Mouse (Mus musculus) stomach, embryonic 14.5 days (tissue): ENCODE data around the gene Ppp2r5b. TPM values are rescaled to one million over a fixed set of nuclear protein-coding genes. Genes with fewer than 3 reads are reported as not detected.

Experiments
- ATAC-seq: fragments of 200-750 bp; cut with Nextera tagmentation; 2 replicates; pipeline ENCODE4 v1.8.0; 2017; ENCODE audit warnings: low read depth, moderate TSS enrichment; ENCODE audit not compliant: insufficient number of reproducible peaks, insufficient read depth, low FRiP score
- H3K27ac ChIP-seq: fragments of 300-500 bp; sonication (generic); 2 replicates; pipeline ENCODE4 v1.5.1; 2014; ENCODE audit warnings: mild to moderate bottlenecking, low read length, moderate library complexity, mixed read lengths
- H3K27me3 ChIP-seq: fragments of 300-500 bp; sonication (generic); 2 replicates; pipeline ENCODE4 v1.6.1; 2014; ENCODE audit warnings: low read length, control low read depth, mixed read lengths; ENCODE audit not compliant: control insufficient read depth, insufficient read depth
- H3K36me3 ChIP-seq: fragments of 300-500 bp; sonication (generic); 2 replicates; pipeline ENCODE4 v1.6.1; 2014; ENCODE audit warnings: mild to moderate bottlenecking, control low read depth, low read length, moderate library complexity, mixed read lengths; ENCODE audit not compliant: control insufficient read depth, insufficient read depth
- H3K4me1 ChIP-seq: fragments of 300-500 bp; sonication (generic); 2 replicates; pipeline ENCODE4 v1.6.1; 2014; ENCODE audit warnings: low read length, control low read depth, mixed read lengths; ENCODE audit not compliant: control insufficient read depth, insufficient read depth
- H3K4me2 ChIP-seq: fragments of 300-500 bp; sonication (generic); replicated peaks from 2 replicates; pipeline ENCODE4 v1.6.1; 2014; ENCODE audit warnings: low read depth, low read length, control low read depth
- H3K4me3 ChIP-seq: fragments of 300-500 bp; sonication (generic); 2 replicates; pipeline ENCODE4 v1.5.1; 2014; ENCODE audit warnings: low read depth, low read length, control low read depth
- H3K9ac ChIP-seq: fragments of 300-500 bp; sonication (generic); replicated peaks from 2 replicates; pipeline ENCODE4 v1.6.1; 2014; ENCODE audit warnings: low read depth, mild to moderate bottlenecking, control low read depth, low read length, moderate library complexity, mixed read lengths
- H3K9me3 ChIP-seq: fragments of 300-500 bp; sonication (generic); 2 replicates; pipeline ENCODE4 v1.6.1; 2016; ENCODE audit warnings: low read depth, low read length, control low read depth; ENCODE audit not compliant: control insufficient read depth
- WGBS: fragments of 180-500 bp; shearing (Covaris S2); extraction: QIAGEN DNeasy Blood & Tissue Kit; methylation state at CpG from one replicate; pipeline ENCODE4 v1.1.7; 2014; 5-methylcytosine and 5-hydroxymethylcytosine counted together
- polyA plus RNA-seq: library from polyadenylated mRNA; unstranded; fragments of >200 nt; fragmentation: Nextera tagmentation; extraction: Ambion mirVana; gene quantifications from 2 replicates; pipeline ENCODE4 v1.2.1, GENCODE M21; 2014

The Ppp2r5b gene
- polyA plus RNA-seq, 1 experiment from 2014 or later, result 22.1 TPM

- no peak for ATAC-seq
- Histone ChIP-seq H3K4me3 (no peak overlapping the region), H3K27me3 (no peaks in the 10 kb centered on the region), H3K27ac (no peak overlapping the region), H3K9me3 (no peaks in the 10 kb centered on the region), H3K36me3 (peaks cover 48% of the 10 kb centered on the region), H3K9ac (no peak overlapping the region), H3K4me1 (peaks cover 5% of the 10 kb centered on the region), H3K4me2 (no peak overlapping the region)
- 90% methylated on average over 29 of the region's 29 CpGs for WGBS
Measured at GRCm38 (mm10) chr19:6247526-6248300, 12.0 kb upstream of the Ppp2r5b start.

GRCm38 (mm10) chr19:6245806-6246205, 10.1 kb upstream of the Ppp2r5b start:
- no peaks in the 10 kb centered on the region for H3K9me3 ChIP-seq
- WGBS, result 42% methylated on average over 1 of the region's 1 CpGs
- no peak overlapping the region for H3K4me2 ChIP-seq
- H3K27ac ChIP-seq, result no peak overlapping the region
- H3K27me3 ChIP-seq, result no peaks in the 10 kb centered on the region
- no peak overlapping the region for H3K9ac ChIP-seq
- H3K36me3 ChIP-seq, result peaks cover 35% of the 10 kb centered on the region
- H3K4me3 ChIP-seq, result no peak overlapping the region
- peaks cover 10% of the 10 kb centered on the region for H3K4me1 ChIP-seq
- no peak for ATAC-seq

- 73% methylated on average over 5 of the region's 5 CpGs for WGBS
Measured at GRCm38 (mm10) chr19:6243226-6243625, 7.6 kb upstream of the Ppp2r5b start.

GRCm38 (mm10) chr19:6242281-6242680, 6.6 kb upstream of the Ppp2r5b start:
- WGBS, result 0% methylated on average over 4 of the region's 4 CpGs
- H3K9ac ChIP-seq, result peak overlapping the region; percentile 85
- ATAC-seq, result no peak

More at GRCm38 (mm10) chr19:6243226-6243625, 7.6 kb upstream of the Ppp2r5b start:
- Histone ChIP-seq H3K9ac (no peak overlapping the region; the same call in 1 of the 2 replicates), H3K36me3 (peaks cover 23% of the 10 kb centered on the region), H3K4me3 (no peak overlapping the region), H3K4me2 (peak overlapping the region; percentile 91; the same call in 1 of the 2 replicates), H3K27ac (no peak overlapping the region), H3K27me3 (no peaks in the 10 kb centered on the region), H3K4me1 (peaks cover 14% of the 10 kb centered on the region), H3K9me3 (no peaks in the 10 kb centered on the region)
- no peak for ATAC-seq

GRCm38 (mm10) chr19:6241274-6242107, 5.8 kb upstream of the Ppp2r5b start, which contains the start of gene Atg2a:
TSS of gene Atg2a (plus strand) at chr19:6241668.
- Histone ChIP-seq H3K4me3 (peak within 1 kb of the TSS; percentile 93), H3K27ac (peak within 1 kb of the TSS; percentile 52; the same call in 1 of the 2 replicates), H3K36me3 (peaks cover 8% of the 10 kb centered on the region), H3K27me3 (no peaks in the 10 kb centered on the region), H3K9ac (peak within 1 kb of the TSS; percentile 85), H3K4me2 (peak within 1 kb of the TSS; percentile 91), H3K9me3 (no peaks in the 10 kb centered on the region), H3K4me1 (peaks cover 14% of the 10 kb centered on the region)
- WGBS, result under 1% methylated on average over 55 of the region's 55 CpGs
- ATAC-seq, result peak; percentile 90

More at GRCm38 (mm10) chr19:6242281-6242680, 6.6 kb upstream of the Ppp2r5b start:
- Histone ChIP-seq H3K9me3 (no peaks in the 10 kb centered on the region), H3K4me2 (peak overlapping the region; percentile 91), H3K36me3 (peaks cover 15% of the 10 kb centered on the region), H3K27me3 (no peaks in the 10 kb centered on the region), H3K4me3 (peak overlapping the region; percentile 93), H3K4me1 (peaks cover 14% of the 10 kb centered on the region), H3K27ac (peak overlapping the region; percentile 52; the same call in 1 of the 2 replicates)

- WGBS, result 25% methylated on average over 5 of the region's 5 CpGs
- H3K36me3 ChIP-seq, result peaks cover 3% of the 10 kb centered on the region; the same call in 1 of the 2 replicates
- H3K9me3 ChIP-seq, result no peaks in the 10 kb centered on the region
- H3K9ac ChIP-seq, result no peak overlapping the region
- 0 out of 2 replicates have a peak overlapping the region, but pooled peaks have one; percentile 93 for H3K4me3 ChIP-seq
- no peaks in the 10 kb centered on the region for H3K27me3 ChIP-seq
- peak overlapping the region; percentile 18 for H3K4me2 ChIP-seq
- peak overlapping the region; percentile 27; the same call in 1 of the 2 replicates for H3K27ac ChIP-seq
- H3K4me1 ChIP-seq, result peaks cover 14% of the 10 kb centered on the region
- no peak for ATAC-seq
Measured at GRCm38 (mm10) chr19:6240725-6241124, 5.1 kb upstream of the Ppp2r5b start.

- peaks cover 15% of the 10 kb centered on the region for H3K4me1 ChIP-seq
- H3K9ac ChIP-seq, result no peak overlapping the region
- no peak overlapping the region for H3K27ac ChIP-seq
- H3K4me2 ChIP-seq, result no peak overlapping the region
- WGBS, result 43% methylated on average over 1 of the region's 1 CpGs
- H3K9me3 ChIP-seq, result no peaks in the 10 kb centered on the region
- no peak for ATAC-seq
- H3K4me3 ChIP-seq, result no peak overlapping the region
- H3K36me3 ChIP-seq, result no peaks in the 10 kb centered on the region
- H3K27me3 ChIP-seq, result no peaks in the 10 kb centered on the region
Measured at GRCm38 (mm10) chr19:6240136-6240535, 4.5 kb upstream of the Ppp2r5b start.

- Histone ChIP-seq H3K4me2 (no peak overlapping the region), H3K9ac (no peak overlapping the region), H3K4me1 (peaks cover 23% of the 10 kb centered on the region), H3K4me3 (no peak overlapping the region), H3K9me3 (no peaks in the 10 kb centered on the region), H3K27me3 (no peaks in the 10 kb centered on the region), H3K36me3 (no peaks in the 10 kb centered on the region), H3K27ac (no peak overlapping the region)
- ATAC-seq, result no peak
Measured at GRCm38 (mm10) chr19:6238740-6239139, 3.1 kb upstream of the Ppp2r5b start.
